Mouse (Mus musculus) forebrain, postnatal 0 days (tissue): Measurements from ENCODE around the gene Cand1. TPM values are rescaled to one million over a fixed set of nuclear protein-coding genes. Genes with fewer than 3 reads are reported as not detected.

Experiments used
- ATAC-seq: fragments of 200-750 bp; cut with Nextera tagmentation; 2 replicates; pipeline ENCODE4 v1.8.0; 2017; ENCODE audit warnings: mild to moderate bottlenecking, moderate library complexity
- DNase-seq: peaks from one replicate; pipeline ENCODE4 v3.0.0-alpha.2; 2015
- H3K27ac ChIP-seq: fragments of 300-500 bp; sonication (generic); 2 replicates; pipeline ENCODE4 v1.5.1; 2014; ENCODE audit warnings: low read depth, mild to moderate bottlenecking, antibody characterized with exemption, low read length, moderate library complexity, mixed read lengths
- H3K27me3 ChIP-seq: fragments of 300-500 bp; sonication (generic); 2 replicates; pipeline ENCODE4 v1.6.1; 2014; ENCODE audit warnings: mild to moderate bottlenecking, low read length, mixed read lengths; ENCODE audit not compliant: insufficient read depth
- H3K36me3 ChIP-seq: fragments of 300-500 bp; sonication (generic); 2 replicates; pipeline ENCODE4 v1.6.1; 2014; ENCODE audit warnings: mild to moderate bottlenecking, moderate library complexity; ENCODE audit not compliant: insufficient read depth
- H3K4me1 ChIP-seq: fragments of 300-500 bp; sonication (generic); 2 replicates; pipeline ENCODE4 v1.6.1; 2014; ENCODE audit warnings: antibody characterized with exemption; ENCODE audit not compliant: insufficient read depth
- H3K4me2 ChIP-seq: fragments of 300-500 bp; sonication (generic); 2 replicates; pipeline ENCODE4 v1.6.1; 2014; ENCODE audit warnings: low read depth, mild to moderate bottlenecking, moderate library complexity
- H3K4me3 ChIP-seq: fragments of 300-500 bp; sonication (generic); 2 replicates; pipeline ENCODE4 v1.5.1; 2014; ENCODE audit warnings: low read depth, low read length, mixed read lengths
- H3K9ac ChIP-seq: fragments of 300-500 bp; sonication (generic); 2 replicates; pipeline ENCODE4 v1.6.1; 2014; ENCODE audit warnings: mild to moderate bottlenecking
- H3K9me3 ChIP-seq: fragments of 300-500 bp; sonication (generic); 2 replicates; pipeline ENCODE4 v1.6.1; 2016; ENCODE audit warnings: low read length
- CTCF ChIP-seq: sonication (generic); IDR thresholded peaks from 2 replicates; pipeline ENCODE4 v1.5.1; 2016; ENCODE audit warnings: antibody characterized with exemption, control low read depth, low read depth
- WGBS: fragments of 180-500 bp; shearing (Covaris S2); extraction: QIAGEN DNeasy Blood & Tissue Kit; methylation state at CpG from one replicate; pipeline ENCODE4 v1.1.7; 2014; 5-methylcytosine and 5-hydroxymethylcytosine counted together
- polyA plus RNA-seq: library from polyadenylated mRNA; unstranded; fragments of >200 nt; fragmentation: Nextera tagmentation; extraction: Ambion mirVana; gene quantifications from 2 replicates; pipeline ENCODE4 v1.2.1, GENCODE M21; 2015
- total RNA-seq: library from RNA; depleted of rRNA; stranded (reverse); fragments of >200 nt; gene quantifications from 2 replicates; pipeline ENCODE4 v1.2.3, GENCODE M21; 2014; rRNA removed

Cand1 gene
- total and polyA plus RNA-seq, 2 experiments from 2014 or later: 28.6 to 116 TPM

DNA sequence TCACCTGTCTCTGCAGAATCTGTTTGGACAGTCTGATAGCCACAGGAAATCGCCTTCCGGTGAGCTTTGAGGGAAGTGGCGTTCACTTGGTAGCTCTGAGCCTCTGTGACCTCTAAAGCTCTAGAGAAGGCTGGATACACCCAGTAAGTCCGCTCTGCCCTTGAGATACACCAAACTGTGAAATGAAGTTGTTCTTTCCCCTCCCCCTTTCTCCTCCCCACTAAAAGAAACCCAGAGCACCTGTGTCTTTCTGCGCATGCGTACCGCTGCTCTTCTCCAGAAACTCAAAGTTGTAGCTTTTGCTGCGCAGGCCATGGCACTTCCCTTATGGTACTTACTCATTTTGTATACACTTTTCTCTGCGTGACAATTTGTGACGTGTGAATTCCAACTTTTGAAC lies 74.8 kb downstream of the Cand1 start:
- DNase-seq (no peak), ATAC-seq (no peak)
- no peak overlapping the region for H3K27ac ChIP-seq
- no peaks in the 10 kb centered on the region for H3K36me3 ChIP-seq
- H3K4me1 ChIP-seq: no peaks in the 10 kb centered on the region
- WGBS: 96% methylated on average over 10 of the region's 10 CpGs
- H3K4me2 ChIP-seq: no peak overlapping the region
- no peaks in the 10 kb centered on the region for H3K9me3 ChIP-seq
- no peak overlapping the region for H3K4me3 ChIP-seq
- H3K9ac ChIP-seq: no peak overlapping the region
- no peaks in the 10 kb centered on the region for H3K27me3 ChIP-seq
- no peak for TF ChIP-seq CTCF

DNA sequence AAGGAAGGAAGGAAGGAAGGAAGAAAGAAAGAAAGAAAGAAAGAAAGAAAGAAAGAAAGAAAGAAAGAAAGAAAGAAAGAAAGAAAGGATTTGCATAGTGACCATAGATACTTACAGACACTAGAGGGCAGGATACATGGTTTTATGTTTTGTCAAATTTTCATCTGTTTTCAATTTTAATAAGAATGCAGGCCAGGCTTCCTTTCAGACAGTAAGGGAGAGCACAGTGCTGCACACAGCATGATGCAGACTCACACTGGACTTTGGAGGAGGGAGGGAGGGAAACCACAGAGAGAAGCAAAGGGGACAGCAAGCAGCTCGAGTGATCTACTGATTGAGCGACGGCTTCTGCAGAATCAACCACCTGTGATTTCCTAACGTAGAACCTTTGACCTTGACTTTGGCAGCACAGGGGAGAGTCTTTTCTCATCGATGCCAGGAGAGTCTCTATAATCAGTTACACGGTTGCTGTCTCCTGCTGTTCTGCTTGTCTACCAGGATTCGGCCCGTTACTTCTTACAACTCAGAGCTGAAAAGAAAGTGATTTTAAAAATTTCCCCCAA lies 78.0 kb downstream of the Cand1 start:
- no peaks in the 10 kb centered on the region for H3K36me3 ChIP-seq
- H3K4me2 ChIP-seq: no peak overlapping the region
- H3K9me3 ChIP-seq: no peaks in the 10 kb centered on the region
- TF ChIP-seq CTCF: peak; percentile 43
- DNase-seq (peak; percentile 5), ATAC-seq (no peak)
- H3K4me3 ChIP-seq: no peak overlapping the region
- H3K4me1 ChIP-seq: no peaks in the 10 kb centered on the region
- no peak overlapping the region for H3K9ac ChIP-seq
- 69% methylated on average over 8 of the region's 8 CpGs for WGBS
- H3K27me3 ChIP-seq: no peaks in the 10 kb centered on the region
- no peak overlapping the region for H3K27ac ChIP-seq

DNA sequence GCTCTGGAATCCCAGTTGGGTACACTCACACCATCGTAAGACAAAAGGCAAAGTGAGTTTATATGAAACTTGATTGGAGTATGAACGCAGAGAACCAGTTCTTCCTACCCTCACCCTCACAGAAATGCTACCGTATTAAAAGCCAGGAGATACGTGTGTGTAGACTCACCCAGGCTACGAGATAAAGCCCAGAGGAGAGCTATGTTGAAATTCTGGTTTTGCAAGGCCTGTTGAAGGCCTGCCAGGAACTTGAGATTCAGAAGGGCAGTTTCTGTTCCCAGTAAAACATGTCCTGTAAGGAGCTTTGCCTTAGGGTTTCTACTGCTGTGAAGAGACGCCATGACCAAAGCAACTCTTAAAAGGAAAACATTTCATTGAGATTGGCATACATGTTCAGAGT lies 79.7 kb downstream of the Cand1 start:
- no peak overlapping the region for H3K4me2 ChIP-seq
- H3K9me3 ChIP-seq: no peaks in the 10 kb centered on the region
- no peaks in the 10 kb centered on the region for H3K27me3 ChIP-seq
- H3K27ac ChIP-seq: no peak overlapping the region
- H3K4me3 ChIP-seq: no peak overlapping the region
- H3K4me1 ChIP-seq: no peaks in the 10 kb centered on the region
- no peaks in the 10 kb centered on the region for H3K36me3 ChIP-seq
- TF ChIP-seq CTCF: no peak
- H3K9ac ChIP-seq: no peak overlapping the region
- ATAC-seq: no peak
- WGBS: 93% methylated on average over 6 of the region's 6 CpGs
- DNase-seq: no peak

DNA sequence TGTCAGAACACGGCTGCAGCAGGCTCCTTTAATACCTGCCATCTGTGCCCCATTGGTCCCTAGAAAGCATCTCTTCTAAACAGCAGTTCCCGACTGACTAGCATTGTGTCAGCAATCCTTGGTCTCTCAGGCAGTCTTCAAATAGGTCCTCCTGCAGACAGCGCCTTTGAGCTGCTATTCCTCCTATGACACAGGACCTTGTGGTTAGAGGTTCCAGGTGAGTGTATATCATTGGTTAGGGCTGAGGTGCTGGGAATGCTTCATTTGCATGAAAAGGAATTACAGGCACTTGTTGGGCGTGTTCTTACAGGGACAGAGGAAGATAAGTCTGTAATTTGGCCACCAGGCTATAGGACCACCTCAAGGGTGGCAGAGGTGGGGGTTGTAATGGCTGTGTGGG lies 90.6 kb downstream of the Cand1 start:
- Histone ChIP-seq H3K27me3 (no peaks in the 10 kb centered on the region), H3K4me2 (no peak overlapping the region), H3K4me3 (no peak overlapping the region), H3K4me1 (no peaks in the 10 kb centered on the region), H3K9ac (no peak overlapping the region), H3K36me3 (no peaks in the 10 kb centered on the region), H3K9me3 (no peaks in the 10 kb centered on the region), H3K27ac (no peak overlapping the region)
- ATAC-seq: no peak
- DNase-seq: no peak
- no peak for TF ChIP-seq CTCF
- 75% methylated on average over 4 of the region's 4 CpGs for WGBS

Other genes with a start within 250 kb of the Cand1 start
- 34.2 and 34.5 TPM in 2 replicates for gene Grip1, start 213.8 kb upstream of the Cand1 start, total RNA-seq
- gene Grip1, start 213.8 kb upstream of the Cand1 start, polyA plus RNA-seq: 11.4 and 14.8 TPM in 2 replicates